Mouse (Mus musculus): ENCODE results near the gene Nat8f5. TPM values are rescaled to one million over a fixed set of nuclear protein-coding genes. Genes with fewer than 3 reads are reported as not detected.

The Nat8f5 gene
- polyA plus RNA-seq, 1 experiment from 2014 or later: not detected

Small RNAs within 50 kb of the gene (microRNA-seq; reads per million reads assigned to microRNA genes)
- not detected for gene Mir6375

Other genes starting within 250 kb of the Nat8f5 start
- 3.1 and 3.8 TPM in 2 replicates for gene Alms1, start 233.4 kb downstream of the Nat8f5 start, polyA plus RNA-seq (2015; fragmentation: Nextera tagmentation; extraction: Ambion mirVana)
- gene Nat8f7, start 107.8 kb downstream of the Nat8f5 start, polyA plus RNA-seq (2015; fragmentation: Nextera tagmentation; extraction: Ambion mirVana): not detected in 2 replicates
- gene Nat8f3, start 55.2 kb downstream of the Nat8f5 start, polyA plus RNA-seq (2015; fragmentation: Nextera tagmentation; extraction: Ambion mirVana): 0.08 TPM in 1 of 2 replicates, not detected in the other
- gene Nat8f6, start within 50 bp of the Nat8f5 start, polyA plus RNA-seq (2015; fragmentation: Nextera tagmentation; extraction: Ambion mirVana): not detected in 2 replicates
- 0.67 and 0.94 TPM in 2 replicates for gene Nat8, start 11.1 kb upstream of the Nat8f5 start, polyA plus RNA-seq (2015; fragmentation: Nextera tagmentation; extraction: Ambion mirVana)
- 0.04 TPM in 1 of 2 replicates, not detected in the other for gene Nat8f2, start 48.2 kb upstream of the Nat8f5 start, polyA plus RNA-seq (2015; fragmentation: Nextera tagmentation; extraction: Ambion mirVana)
- 3.8 and 4.5 TPM in 2 replicates for gene Nat8f4, start 83.9 kb upstream of the Nat8f5 start, polyA plus RNA-seq (2015; fragmentation: Nextera tagmentation; extraction: Ambion mirVana)
- 28.1 and 30.8 TPM in 2 replicates for gene Tprkb, start 90.9 kb upstream of the Nat8f5 start, polyA plus RNA-seq (2015; fragmentation: Nextera tagmentation; extraction: Ambion mirVana)
- gene Nat8f1, start 94.7 kb upstream of the Nat8f5 start, polyA plus RNA-seq (2015; fragmentation: Nextera tagmentation; extraction: Ambion mirVana): 6.9 and 7.4 TPM in 2 replicates
- 48.3 and 50.1 TPM in 2 replicates for gene Dusp11, start 140.7 kb upstream of the Nat8f5 start, polyA plus RNA-seq (2015; fragmentation: Nextera tagmentation; extraction: Ambion mirVana)
- not detected in 2 replicates for gene Figla, start 195.2 kb upstream of the Nat8f5 start, polyA plus RNA-seq (2015; fragmentation: Nextera tagmentation; extraction: Ambion mirVana)
- 7.5 and 8.6 TPM in 2 replicates for gene Add2, start 207.7 kb upstream of the Nat8f5 start, polyA plus RNA-seq (2015; fragmentation: Nextera tagmentation; extraction: Ambion mirVana)